Mouse (Mus musculus) spleen, postnatal 36 days (tissue): ENCODE measurements around the gene St6galnac5.

ENCODE experiments used
- DNase-seq, 2 experiments: peaks; one replicate each; pipeline ENCODE4 v3.0.0; 2022; ENCODE audit warnings: low spot score in 2 of 2, mixed read lengths in 1 of 2

Gene St6galnac5

DNA sequence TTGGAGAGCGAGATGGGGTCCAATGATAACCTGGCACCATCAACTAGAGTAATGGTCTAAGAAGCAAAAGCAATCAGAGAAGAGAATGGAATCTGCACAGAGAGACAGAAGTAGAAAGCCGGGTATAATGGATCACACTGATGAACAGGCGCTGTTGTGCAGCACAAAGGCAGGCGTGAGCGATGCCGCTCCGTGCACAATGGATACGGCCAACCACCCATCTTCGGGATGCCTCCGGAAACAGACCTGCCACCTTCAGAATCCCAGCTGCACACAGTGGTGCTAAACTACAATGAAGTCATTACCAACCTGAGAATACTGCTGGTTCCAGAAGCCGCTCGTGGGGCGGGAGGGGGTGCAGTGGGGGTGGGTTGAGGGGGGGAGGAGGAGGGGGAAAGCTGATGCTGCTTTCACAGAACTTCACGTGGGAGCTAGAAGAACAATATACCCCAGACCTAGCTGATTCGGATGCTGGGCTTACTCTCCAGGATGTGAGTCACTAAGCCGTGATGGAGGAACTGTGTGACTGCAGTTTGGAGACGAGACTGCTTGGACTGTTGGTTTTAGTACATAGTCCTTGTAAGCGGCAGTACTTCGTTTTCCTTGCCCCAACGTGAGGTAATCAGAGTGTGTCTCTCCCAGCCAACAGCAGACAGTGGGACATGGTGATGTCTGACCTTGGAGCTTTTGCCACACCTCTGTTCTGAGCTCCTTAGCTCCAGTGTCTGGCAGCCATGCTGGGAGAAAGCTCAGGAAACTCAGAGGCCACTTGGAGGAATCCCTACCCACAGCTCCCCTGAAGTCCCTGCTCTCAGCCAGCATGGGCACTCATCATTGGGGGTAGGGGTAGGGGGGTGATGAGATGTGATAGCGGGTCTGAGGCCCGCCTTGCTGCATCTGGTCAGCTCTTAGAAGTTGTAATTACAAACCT, 115.7 kb downstream of the St6galnac5 start:
- DNase-seq: no peak

DNA sequence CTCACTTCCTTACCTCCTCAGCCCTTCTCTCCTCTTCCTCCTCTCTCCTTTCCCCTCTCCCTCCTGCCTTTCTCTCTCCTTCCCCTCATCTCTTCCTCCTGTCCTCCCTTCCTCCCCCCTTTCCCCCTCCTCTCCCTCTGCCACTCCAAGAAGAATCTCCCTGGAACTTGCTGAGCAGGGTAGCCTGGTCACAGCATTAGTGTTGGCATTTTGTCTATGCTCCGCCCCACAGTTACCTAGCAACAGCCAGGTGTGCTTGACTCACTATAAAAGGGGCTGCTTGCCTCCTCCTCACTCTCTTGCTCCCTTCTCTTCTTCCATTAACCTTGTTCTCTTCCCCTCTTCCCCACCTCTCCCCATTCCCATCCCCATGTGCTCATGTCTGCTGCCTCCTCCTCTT, 120.1 kb downstream of the St6galnac5 start:
- DNase-seq: no peak

DNA sequence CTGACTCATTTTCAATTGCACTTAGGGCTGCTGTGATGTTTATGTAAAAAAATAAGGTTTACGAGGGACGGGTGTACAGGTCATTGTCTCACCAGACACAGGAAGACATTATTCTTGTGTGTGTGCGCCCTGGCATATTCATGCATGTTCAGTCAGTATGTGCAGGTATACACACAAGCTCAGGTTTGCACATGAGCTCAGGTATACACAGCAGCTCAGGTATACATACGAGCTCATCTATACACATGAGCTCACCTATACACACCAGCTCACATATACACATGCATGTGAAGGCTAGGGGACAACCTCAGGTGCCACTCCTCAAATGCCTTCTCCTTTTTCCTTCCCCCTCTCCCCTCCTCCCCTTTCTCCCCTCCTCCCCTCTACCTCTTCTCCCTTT, 120.6 kb downstream of the St6galnac5 start:
- no peak for DNase-seq

DNA sequence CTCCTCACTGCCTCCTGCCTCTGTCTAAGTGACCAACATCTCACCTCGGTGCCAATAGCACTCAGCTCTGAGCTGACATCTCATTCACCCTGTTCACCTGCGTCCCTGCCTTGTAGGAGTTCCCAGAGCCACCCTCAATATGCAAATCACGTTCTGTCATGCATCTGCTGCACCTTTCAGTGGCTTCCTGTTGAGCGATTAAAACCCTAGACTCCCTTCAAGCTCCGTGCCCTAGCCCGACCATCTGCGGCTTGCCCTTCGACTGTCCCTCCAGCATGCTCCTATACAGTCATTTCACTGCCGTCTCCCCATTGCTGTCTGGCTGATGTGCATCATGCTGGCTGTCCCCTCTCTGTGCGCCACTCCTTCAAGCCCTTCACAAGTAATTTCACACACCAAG, 126.0 kb downstream of the St6galnac5 start:
- peak in 1 of 2 experiments; percentile 16 for DNase-seq

DNA sequence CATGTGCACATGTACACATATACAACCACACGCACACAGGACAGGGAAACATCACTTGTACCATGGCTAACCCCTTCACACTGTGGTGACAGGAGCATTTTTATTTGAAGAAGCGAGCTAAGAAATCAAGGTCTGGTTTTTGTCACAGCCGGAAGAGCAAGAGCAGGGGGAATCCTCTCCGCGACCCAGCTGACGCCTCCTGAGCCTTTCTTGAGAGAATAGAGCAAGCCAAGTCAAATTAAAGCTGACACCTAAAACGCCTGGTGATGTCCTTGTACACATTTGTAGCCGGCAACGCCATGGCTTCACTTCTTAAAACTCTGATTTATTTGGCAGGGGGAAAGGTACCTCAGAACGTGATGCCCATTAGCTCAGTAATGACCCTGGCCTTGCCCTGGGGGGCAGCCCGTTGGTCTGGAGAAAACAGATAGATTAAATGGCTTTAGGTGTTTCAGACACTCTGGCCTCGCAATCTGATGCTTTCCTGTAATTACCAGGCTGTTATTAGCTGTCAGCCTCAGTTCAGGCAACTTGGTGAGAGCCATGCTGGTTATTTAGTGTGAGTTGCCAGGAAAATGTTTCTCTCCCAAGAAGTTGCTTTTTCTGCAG, 126.9 kb downstream of the St6galnac5 start:
- DNase-seq: no peak

DNA sequence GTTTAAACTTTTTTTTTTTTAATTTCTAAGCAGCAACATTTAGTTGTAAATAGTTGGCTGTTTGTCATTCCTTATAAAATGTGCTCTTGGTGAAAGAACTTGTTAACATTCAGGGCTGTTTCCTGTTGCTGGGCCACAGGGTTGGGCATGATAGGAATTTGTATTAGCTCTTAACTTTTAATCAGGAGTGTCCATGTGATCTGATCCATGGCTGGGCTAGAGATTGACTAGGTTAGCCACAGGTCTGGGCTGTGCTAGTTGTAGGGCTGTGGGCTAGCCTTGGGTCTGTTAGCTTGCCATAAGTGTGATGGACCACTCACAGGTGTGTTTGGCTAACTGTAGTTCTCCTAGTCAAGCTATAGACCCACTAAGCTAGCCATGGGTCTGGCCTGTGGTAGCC, 138.1 kb downstream of the St6galnac5 start:
- DNase-seq: no peak

DNA sequence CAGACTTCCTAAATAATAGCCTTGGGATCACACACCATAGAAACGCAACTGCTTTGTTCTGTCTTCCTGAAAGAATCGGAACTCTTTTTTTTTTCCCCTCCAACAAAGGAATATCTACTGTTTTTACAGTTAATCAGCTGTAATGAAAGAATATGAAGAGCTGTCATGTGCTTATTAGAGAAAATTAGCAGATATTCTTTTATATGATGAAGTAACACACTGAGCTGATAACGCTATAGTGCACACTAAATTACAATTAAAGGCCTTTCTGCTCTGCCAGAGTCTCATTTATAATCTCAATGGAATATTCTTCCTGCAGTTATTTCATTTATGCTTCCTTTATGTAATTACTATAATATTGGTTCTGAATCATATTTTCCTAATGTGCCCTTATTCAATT, 139.4 kb downstream of the St6galnac5 start:
- DNase-seq: no peak

DNA sequence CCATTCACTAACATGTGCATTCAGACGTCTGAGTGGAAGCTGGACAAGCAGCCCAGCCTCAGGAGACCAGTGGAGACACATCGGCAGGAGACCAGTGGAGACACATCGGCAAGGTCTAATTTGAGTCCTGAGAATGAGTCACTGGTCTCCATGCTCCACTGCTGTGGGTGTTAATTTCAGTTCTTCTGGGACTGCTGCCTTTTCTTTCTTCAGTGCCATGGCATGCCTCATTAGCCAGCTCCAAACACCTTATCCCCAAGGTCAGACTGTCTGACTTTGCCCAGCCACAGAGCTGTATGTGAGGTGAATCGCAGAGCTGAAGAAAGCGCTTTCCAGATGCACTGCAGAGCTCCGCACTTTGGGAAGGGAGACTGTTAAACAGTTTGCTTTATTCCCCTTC, 140.8 kb downstream of the St6galnac5 start:
- no peak for DNase-seq

DNA sequence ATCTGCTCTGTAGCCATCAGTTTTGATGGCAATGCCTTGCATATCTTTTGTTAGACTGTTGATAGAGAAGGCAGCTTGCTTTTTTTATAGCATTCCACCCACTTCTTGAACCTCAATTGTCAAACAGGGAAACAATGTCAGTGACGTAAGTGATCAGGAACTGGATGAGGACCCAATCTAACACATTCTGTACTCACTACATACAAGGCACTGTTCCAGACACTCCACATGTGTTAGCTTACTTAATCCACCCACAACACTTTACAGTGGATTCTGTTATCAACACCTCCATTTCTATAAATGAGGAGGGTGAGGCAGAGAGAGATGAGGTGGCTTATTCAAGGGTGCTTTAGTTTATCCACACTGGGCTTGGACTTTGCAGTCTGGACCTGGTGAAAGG, 144.1 kb downstream of the St6galnac5 start:
- DNase-seq: no peak

DNA sequence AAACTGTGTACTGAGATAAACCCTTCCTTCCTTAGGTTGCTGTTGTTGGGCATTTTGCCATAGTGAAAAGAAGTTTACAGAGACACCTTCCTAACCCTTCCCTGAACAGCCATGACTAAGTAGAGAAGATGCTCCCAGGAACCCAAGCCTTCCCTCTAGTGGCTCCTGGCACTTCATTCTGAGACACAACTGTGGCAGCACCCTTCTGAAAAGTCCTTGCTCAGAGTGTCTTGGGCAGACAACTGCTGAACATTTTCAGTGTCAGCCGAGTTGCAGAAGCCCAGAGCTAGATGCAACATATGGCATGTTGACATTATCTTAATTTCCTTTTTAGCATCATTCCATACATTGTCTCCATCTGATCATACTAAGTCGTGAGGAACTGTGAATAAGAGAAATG, 144.6 kb downstream of the St6galnac5 start:
- no peak for DNase-seq

DNA sequence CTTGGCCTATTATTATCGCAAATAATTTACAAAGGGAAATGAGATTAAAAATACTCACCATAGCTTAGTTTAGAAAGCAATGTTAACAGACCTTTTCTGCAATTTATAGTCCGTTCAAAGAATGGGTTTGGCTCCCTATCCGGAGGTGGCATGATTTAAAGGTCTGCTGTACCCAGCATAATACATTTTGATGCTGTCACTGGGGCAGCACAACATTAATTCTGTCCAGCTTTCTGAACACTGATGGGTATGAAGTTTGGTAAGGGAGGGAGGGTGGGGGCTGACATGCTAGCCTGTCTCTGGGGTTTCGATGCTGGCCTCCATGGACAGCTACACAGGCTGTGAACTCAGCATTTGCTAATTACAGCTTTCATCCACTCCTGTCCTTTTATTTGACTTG, 149.6 kb downstream of the St6galnac5 start:
- no peak for DNase-seq

DNA sequence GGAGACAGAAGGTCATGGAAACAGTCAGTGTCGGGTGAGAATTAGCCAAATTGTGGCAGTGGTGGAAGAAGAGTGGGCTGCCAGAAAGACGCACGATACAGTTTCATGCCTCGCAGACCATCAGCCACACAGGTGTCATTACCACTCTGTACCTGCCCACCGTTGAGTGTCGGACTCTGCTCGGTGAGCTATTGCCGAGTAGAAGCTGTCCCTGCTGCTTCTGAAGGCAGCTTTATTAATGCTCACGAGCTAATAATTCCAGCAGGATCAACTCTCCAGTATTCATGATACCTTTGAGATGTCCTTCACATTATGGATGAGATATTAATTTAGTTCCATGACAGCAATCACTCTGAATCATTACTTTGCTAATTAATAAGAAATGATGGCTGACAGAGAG, 150.1 kb downstream of the St6galnac5 start:
- no peak for DNase-seq

DNA sequence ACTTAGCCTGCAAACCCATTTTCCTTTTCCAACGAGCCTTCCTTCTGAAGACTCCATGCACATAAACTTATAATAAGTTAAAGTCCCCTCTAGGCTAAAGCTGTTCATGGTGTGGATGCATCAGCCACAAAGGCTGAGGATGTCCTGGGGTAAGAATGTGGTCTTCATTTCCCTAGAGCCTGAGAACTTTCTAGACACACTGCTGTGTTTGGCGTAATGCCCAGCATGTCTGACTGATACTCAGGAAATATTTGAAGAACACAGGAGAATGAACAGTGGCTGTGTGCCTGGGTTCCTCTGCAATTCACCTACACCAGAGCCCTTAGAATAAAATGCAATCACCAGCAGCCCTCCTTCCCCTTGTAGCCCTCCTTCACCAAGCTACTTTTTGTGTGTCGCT, 150.7 kb downstream of the St6galnac5 start:
- no peak for DNase-seq

DNA sequence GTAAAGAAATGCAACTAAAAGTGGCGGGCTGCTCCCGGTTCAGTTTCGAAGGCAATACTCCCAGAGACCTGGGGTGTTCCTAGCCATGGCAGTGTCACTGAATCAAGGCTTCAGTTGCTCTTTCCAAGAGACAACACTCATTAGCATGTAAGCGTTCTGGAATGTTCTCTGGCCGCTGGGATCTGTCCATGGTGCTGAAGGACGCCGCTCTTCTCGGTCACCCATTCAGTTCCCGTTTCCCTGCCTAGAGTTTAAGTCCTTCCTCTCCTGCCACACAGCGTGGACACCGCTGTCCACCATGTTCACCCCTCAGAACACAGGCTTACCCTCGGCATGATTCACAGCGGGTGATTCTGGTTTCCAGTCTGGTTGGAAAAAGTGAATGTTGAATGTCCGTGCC, 160.8 kb downstream of the St6galnac5 start:
- no peak for DNase-seq

DNA sequence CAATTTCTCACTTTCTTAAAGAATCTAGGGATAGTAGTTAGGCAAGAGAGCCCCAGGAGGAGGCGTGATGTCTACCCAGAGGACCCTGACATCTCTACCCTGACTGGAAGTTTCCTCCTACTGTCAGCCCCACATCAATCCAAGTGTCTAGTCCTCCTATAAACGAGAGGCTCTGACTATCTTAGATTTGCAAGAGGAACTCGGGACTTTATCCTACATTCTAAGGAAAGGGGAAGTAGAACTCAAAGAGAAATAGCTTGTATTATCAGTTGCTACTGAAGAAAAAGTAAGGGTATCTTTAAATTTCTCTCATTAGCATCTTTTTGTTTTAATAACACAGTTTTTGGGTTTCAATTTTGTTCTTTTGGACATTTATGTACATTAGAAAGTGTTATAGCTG, 161.6 kb downstream of the St6galnac5 start:
- no peak for DNase-seq

DNA sequence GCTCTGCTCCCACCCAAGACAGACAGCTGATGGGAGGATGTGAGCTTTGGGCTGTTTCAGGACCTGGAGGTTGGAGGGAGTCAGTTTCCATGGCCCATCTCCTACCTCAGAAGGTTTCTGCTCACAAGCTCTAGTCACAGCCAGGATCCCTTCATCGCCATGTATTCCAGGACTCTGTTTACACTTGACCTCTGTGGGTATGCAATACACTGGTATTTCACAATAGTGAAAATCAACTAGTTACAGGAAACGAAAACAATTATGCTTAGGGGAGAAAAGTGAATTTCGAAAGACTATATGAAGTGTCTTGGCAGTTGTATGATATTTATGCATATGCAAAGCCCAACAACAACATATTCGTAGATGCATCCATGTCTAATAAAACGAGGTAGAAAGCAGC, 166.9 kb downstream of the St6galnac5 start:
- DNase-seq: no peak

DNA sequence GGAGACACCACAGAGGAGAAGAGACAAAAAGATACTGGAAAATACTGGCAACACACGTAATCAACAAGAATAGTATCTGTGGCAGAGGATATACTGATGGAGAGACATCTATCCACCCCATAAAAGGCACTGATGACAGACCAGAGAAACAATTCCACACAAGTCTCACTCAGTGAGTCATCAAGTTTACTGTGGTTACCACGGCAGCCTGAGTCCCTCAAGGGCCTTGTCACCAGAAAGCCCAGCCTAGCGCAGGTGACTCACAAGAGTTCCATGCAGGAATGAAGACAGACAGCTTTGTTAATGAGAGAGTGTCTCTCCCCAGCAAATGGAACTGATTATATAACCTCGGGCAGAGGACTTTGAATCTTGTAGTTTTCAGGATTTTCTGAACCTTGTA, 168.1 kb downstream of the St6galnac5 start:
- no peak for DNase-seq

DNA sequence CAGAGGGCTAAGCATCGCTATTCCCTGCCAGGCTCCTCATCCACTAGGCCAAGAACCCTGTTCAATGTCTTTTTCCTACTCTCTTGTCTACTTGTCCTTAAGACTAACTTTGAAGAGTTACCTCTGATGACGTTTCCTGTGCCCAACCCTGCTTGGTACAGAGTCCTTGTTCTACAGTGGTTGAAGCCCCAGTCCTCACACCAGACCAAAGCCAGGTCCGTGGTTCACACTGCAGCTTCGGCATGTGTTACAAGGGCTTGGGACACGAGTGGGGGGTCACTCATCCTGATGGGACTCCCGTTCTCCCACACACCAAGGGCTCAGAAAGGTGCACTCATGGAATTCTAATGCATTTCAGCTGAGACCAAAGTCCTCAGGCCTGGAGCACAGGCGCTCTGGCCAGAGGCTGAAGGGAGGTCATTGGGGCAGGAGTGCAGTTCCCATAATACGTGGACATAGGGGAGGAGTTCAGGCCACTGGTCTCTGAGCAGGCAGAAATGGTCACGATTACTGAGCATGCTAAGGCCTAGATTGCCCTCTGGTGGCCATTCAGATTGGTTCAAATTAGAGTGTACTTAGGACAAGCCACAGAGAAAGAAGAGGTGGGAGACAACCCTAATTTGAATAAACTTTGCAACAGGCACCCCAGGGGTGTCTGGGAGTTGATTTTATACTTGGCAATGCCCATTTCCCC, 182.2 kb downstream of the St6galnac5 start:
- DNase-seq: no peak

DNA sequence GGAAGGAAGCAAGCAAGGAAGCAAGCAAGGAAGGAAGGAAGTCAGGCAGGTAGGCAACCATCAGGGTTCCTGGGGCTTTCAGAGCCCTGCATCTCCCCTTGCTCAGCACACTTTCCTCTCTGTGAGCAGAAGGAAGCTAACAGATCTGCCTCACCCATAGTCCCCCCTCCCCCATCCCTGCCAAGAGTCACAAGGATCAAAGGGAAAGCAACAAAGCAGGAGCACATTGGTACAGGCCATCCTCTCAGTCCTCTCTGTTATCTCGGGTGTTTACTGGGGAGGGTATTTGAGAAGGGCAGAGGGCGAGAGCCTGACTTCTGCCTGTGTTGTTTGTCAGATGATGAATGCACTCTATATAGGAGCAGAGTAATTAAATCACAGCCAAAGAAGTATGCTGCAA, 184.7 kb downstream of the St6galnac5 start:
- no peak for DNase-seq

DNA sequence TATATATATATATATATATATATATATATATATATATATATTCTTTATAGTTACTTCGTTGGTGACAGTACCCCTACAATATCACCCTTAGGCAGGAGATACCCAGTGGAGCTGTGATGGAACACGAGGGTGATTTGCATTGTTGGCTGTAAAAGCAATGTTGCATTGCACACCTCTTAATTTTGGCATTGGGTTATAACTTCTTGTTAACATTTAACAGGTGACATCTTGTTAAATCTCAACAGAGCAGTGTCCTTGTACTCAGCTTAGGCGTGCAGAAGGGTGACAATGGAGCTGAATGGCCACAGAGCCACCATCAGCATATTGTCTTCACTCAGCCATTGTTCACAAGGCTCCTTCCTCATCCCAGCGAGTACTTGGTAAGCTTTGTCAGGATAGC, 185.8 kb downstream of the St6galnac5 start:
- DNase-seq: no peak

DNA sequence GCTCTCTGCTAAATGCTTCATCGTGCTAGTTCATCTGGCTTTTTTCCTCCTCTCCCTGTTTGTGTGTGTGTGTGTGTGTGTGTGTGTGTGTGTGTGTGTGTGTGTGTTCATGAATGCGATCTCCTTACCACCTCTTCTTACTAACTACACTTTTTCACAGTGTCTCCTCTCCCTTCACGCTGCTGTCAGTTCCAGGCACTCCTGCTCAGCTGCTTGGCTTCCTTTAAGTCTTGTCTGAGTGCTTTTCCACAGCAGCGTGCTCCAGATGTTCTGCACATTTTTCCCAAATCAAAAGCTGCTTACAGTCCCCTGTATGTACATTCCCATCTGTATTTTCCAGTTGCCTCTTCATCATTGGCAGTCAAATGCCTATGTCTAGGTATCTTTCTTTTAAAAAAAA, 189.0 kb downstream of the St6galnac5 start:
- DNase-seq: no peak

DNA sequence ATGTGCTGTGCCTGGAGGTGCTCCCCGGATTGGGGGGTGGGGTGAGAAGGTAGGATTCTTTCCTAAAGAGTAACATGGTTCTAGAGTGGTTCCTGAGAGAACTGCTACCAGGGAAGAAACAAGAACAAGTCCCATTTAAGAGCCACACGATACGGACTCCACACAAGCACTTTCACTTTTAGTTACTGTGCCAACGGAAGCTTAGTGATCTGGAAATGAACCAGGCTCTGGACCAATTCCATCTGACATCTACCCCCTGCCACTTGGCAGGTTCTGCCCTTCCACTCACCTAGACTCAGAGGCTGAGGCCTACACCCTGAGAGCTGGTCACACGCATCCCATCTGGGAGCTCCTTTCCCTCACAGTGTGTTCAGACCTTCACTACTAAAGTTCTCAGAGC, 189.4 kb downstream of the St6galnac5 start:
- no peak for DNase-seq
